Mouse (Mus musculus): ENCODE measurements around the gene Gm10283.
"Not testable (repeated sequence)": the region's sequence is repeated elsewhere in the genome, so short reads cannot be mapped to it uniquely, and the experiment has no call there.

Gene Gm10283

DNA sequence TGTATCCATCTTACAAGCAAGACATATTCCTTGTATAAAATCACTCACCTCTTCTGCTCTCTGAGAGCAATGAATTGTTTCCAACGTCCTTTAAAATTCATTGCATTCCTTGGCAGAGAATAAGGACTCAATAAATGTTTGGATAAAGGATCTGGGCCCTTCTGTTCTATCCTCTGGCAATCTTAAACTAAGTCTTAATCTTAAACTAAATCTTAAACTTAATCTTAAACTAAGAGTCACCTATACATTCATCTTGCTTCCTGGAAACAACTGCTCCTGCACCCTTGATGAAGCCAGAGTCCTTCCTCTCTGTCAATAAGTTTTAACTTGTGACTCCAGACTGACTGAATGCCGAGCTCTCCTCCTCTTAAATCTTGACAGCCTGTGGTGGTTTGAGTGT, at the start of gene Gm10283:
Gene Gm10283 (minus strand): TSS at position 101 of the 400 bp plus-strand sequence.
- no peak for DNase-seq (ENCODE audit: low read depth, low spot score)

DNA sequence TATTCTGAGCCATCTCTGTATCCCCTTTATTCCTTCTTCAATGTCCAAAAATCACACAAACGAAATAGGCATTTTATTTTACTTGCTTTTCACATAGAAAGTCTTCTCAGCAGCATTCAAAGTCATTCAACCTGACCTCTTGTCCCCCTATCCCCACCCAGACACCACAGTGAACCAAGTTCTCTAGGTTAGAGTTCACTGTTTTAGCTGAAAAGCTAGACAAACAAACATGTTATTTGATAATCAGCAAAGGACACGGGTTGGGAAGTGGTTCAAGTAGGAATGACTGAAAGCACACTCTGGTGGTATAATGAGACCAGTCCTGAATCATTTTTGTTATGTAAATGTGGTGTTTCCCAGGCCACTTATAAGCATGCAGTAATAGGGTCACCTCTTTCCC, 31.9 kb upstream of the Gm10283 start:
- DNase-seq (ENCODE audit: low read depth, low spot score): no peak

- DNase-seq (ENCODE audit: low read depth, low spot score): peak; percentile 4
Measured at GRCm38 (mm10) chr8:60518286-60518685, 15.3 kb upstream of the Gm10283 start.

DNA sequence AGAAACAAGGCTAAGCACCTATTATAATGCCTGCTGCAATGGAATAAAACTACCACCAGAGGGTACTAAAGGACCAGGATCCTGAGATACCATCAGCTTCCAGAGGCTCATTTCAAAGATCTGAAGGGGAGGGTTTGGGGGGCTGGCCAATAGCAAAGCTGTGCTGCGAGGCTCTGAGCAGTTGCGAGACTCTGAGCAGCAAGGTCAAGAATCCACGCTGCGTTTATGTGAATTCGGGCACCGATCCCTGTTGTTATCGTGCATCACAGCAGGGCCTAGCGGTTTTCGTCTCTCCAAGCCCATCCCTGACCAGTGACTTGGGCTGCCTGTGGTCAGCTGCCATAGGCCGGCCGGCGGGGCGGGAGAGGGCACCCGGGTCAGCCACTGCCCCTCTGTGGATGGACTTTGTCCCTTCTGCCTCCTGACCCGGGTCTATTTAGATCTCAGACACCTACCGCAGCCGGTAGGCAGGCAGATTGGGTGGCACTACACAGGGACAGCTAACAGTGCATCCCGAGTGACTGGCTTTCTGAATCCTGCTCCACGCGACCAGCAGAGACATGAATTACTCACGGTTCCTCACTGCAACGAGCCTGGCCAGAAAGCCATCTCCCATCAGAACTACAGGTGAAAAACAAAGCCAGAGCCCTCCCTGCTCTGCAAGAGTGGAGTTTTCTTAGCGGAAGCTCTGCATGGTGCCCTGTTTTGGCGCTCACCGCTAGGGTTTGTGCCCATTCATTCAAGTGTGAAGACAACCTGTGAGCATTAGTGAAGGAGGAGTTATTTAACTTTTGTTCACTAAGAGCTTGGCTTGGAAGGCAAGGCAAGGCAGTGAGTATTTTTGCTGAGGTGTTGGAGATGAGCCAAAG, 2.9 kb upstream of the Gm10283 start, which contains the start of gene Aadat:
Gene Aadat (plus strand): TSS at position 280 of the 869 bp plus-strand sequence.
- peak; percentile 89 for DNase-seq (ENCODE audit: low read depth, low spot score)

DNA sequence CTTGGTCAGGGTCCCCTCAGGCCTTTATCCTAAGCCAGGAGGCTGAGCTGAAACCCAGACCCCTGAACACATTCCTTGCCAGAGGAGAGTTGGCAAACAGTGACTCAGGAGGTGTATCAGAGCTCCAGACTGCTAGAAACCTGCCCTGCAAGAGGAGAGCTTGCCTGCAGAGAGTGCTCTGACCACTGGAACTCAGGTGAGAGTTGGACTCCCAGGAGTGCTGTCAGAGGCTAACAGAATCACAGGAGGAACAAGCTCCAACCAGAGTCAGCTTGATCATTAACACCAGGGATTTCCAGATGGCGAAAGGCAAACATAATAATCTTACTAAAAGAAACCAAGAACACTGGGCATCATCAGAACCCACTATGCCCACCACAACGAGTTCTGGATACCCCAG, 8.0 kb downstream of the Gm10283 start:
- DNase-seq (ENCODE audit: low read depth, low spot score): not testable (repeated sequence)

GRCm38 (mm10) chr8:60494606-60495005, 8.4 kb downstream of the Gm10283 start:
- no peak for DNase-seq (ENCODE audit: low read depth, low spot score)

GRCm38 (mm10) chr8:60492471-60492870, 10.5 kb downstream of the Gm10283 start:
- DNase-seq (ENCODE audit: low read depth, low spot score): no peak

GRCm38 (mm10) chr8:60491871-60492270, 11.1 kb downstream of the Gm10283 start:
- no peak for DNase-seq (ENCODE audit: low read depth, low spot score)

DNA sequence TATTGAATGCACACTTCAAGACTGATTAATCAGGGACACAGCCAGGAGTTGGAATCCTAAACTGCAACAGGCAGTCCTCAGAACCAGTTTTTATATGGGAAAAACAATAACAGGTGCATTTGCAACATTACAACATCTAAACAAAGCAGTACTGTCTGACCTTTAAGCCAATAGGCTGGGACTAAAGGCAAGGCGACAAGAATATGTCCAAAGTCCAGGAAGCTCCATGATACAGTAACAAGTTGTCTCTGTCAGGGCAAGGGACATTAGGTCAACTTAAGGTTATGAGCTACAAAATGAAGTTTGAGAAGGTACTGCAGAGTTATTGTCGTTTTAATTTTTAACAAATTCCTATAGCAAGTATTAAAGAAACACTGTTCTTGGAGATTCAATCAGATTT, 12.9 kb downstream of the Gm10283 start:
- DNase-seq (ENCODE audit: low read depth, low spot score): no peak

GRCm38 (mm10) chr8:60466686-60467335, 36.2 kb downstream of the Gm10283 start:
- DNase-seq (ENCODE audit: low read depth, low spot score): peak; percentile 73

GRCm38 (mm10) chr8:60449296-60449695, 53.7 kb downstream of the Gm10283 start:
- no peak for DNase-seq (ENCODE audit: low read depth, low spot score)

GRCm38 (mm10) chr8:60444989-60445388, 58.0 kb downstream of the Gm10283 start:
- no peak for DNase-seq (ENCODE audit: low read depth, low spot score)

GRCm38 (mm10) chr8:60438557-60438956, 64.4 kb downstream of the Gm10283 start:
- DNase-seq (ENCODE audit: low read depth, low spot score): peak; percentile 33

DNA sequence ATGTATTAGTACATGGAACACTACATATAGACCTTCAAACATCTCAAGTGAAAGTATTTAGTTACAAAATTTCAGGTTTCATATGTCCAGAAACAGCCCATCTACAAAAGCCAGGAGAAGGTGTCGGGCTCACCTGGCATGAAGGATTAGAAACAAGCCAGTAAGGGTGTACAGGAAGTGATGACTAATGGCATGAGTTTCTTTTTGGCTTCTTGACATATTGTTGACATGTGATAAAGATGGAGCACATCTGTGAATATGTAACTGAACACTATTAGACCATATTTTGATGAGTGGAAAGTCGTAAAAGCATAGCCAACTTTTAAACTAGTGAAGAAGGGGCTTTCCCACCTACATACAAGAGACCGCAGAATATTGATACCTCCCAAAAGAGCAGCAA, 66.1 kb downstream of the Gm10283 start:
- no peak for DNase-seq (ENCODE audit: low read depth, low spot score)

GRCm38 (mm10) chr8:60432649-60433048, 70.3 kb downstream of the Gm10283 start:
- no peak for DNase-seq (ENCODE audit: low read depth, low spot score)

DNA sequence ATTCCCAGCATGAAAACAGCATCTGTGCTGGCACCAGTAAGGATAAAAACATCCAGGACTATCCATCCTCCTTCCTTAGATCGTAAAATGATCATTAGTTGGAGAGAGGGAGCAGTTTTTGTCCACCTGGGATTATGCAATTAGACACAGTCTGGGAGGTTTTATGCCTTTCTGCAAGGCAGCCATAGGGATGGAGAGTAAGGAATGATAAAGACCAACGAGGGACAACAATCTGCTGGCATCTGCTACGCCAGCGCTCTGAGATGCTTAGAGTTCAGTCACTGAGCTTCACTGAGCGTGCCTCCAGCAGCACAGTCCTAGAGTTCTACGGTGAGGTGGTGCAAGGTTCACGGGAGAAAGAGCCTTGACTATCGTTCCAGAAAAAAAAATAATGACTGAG, 96.6 kb downstream of the Gm10283 start:
- no peak for DNase-seq (ENCODE audit: low read depth, low spot score)

DNA sequence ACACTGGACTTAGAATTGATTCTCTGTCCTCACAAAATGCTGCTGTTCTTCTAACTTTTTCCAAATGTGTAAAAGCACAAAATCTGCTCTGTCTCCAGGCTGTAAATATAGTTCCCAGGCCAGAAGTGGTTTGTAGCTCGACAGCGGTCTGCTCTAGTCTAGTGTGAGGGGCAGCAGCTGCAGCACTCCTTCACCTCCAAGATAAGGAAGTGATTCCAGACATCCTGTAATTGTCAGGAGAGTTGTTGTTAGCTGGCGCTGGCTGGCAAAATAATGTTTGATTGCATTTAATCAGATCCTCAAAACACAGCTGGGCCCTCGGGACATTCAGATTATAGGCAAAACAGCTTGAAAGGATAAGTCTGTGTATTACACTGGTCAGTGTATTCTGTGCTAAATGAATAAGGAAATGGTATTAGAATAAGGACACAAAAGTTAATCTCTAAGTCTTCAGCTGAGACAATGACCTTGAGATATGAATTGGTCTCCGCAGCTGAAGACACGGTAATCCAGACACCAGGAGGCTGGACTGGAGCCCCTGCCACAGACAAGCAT, 97.9 kb downstream of the Gm10283 start:
- no peak for DNase-seq (ENCODE audit: low read depth, low spot score)

DNA sequence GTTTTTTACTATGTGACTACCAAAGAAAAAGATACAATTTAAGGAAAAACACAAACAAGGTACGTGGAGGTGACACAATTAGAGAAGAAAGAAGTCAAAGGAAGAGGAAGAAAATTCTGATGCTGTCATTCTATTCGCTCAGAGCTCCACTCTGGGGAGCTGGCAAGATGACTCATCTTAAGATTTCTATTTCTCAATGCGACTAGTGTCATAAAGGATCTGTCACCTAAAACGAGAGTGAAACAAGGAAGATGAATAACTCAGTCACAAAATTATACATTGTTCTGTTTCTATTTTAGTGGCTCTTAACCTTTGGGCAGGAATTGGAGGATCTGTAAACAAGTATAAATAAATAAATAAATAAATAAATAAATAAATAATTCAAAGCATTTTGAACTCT, 109.3 kb downstream of the Gm10283 start:
- DNase-seq (ENCODE audit: low read depth, low spot score): no peak

- peak; percentile 11 for DNase-seq (ENCODE audit: low read depth, low spot score)
Measured at GRCm38 (mm10) chr8:60386589-60386988, 116.4 kb downstream of the Gm10283 start.
